Mouse (Mus musculus): ENCODE data around the gene Txnip. TPM values are rescaled to one million over a fixed set of nuclear protein-coding genes. Genes with fewer than 3 reads are reported as not detected.

The Txnip gene
- polyA plus RNA-seq, 1 experiment from 2014 or later: 41.1 TPM

- Histone ChIP-seq H3K4me2 (peak within 1 kb of the TSS; percentile 79), H3K4me3 (ENCODE audit: low read depth, low read length) (peak within 1 kb of the TSS; percentile 36), H3K4me1 (replicated peaks; ENCODE audit: control insufficient read depth, insufficient read depth, low read length) (peaks cover 40% of the 10 kb centered on the region), H3K9ac (ENCODE audit: low read depth, low read length) (peak within 1 kb of the TSS; percentile 50), H3K27ac (ENCODE audit: low read depth, low read length) (peak within 1 kb of the TSS; percentile 81), H3K9me3 (ENCODE audit: control insufficient read depth, low read length) (no peaks in the 10 kb centered on the region), H3K36me3 (ENCODE audit: control insufficient read depth, insufficient read depth, low read length) (no peaks in the 10 kb centered on the region), H3K27me3 (replicated peaks; ENCODE audit: control insufficient read depth, insufficient read depth, low read length) (no peaks in the 10 kb centered on the region)
- DNase-seq (ENCODE audit: low spot score): peak; percentile 82
- 19% methylated on average over 17 of the region's 17 CpGs for WGBS
- peak; percentile 84 for ATAC-seq (replicated peaks; ENCODE audit: low FRiP score)
Measured at GRCm38 (mm10) chr3:96576690-96577541, 19.2 kb downstream of the Txnip start, which contains the start of gene Gm16253. TSS of gene Gm16253 (plus strand) at chr3:96576984.

- DNase-seq (ENCODE audit: low spot score) (no peak), ATAC-seq (replicated peaks; ENCODE audit: low FRiP score) (no peak)
- peak overlapping the region; percentile 81 for H3K27ac ChIP-seq (ENCODE audit: low read depth, low read length)
- no peaks in the 10 kb centered on the region for H3K36me3 ChIP-seq (ENCODE audit: control insufficient read depth, insufficient read depth, low read length)
- H3K9me3 ChIP-seq (ENCODE audit: control insufficient read depth, low read length): no peaks in the 10 kb centered on the region
- WGBS: 72% methylated on average over 4 of the region's 4 CpGs
- no peaks in the 10 kb centered on the region for H3K27me3 ChIP-seq (replicated peaks; ENCODE audit: control insufficient read depth, insufficient read depth, low read length)
- no peak overlapping the region for H3K4me2 ChIP-seq
- H3K4me3 ChIP-seq (ENCODE audit: low read depth, low read length): no peak overlapping the region
- peaks cover 40% of the 10 kb centered on the region for H3K4me1 ChIP-seq (replicated peaks; ENCODE audit: control insufficient read depth, insufficient read depth, low read length)
- H3K9ac ChIP-seq (ENCODE audit: low read depth, low read length): no peak overlapping the region
Measured at GRCm38 (mm10) chr3:96577566-96577965, 19.8 kb downstream of the Txnip start.

GRCm38 (mm10) chr3:96578561-96579238, 20.9 kb downstream of the Txnip start:
- Histone ChIP-seq H3K36me3 (ENCODE audit: control insufficient read depth, insufficient read depth, low read length) (no peaks in the 10 kb centered on the region), H3K4me3 (ENCODE audit: low read depth, low read length) (no peak overlapping the region), H3K4me2 (no peak overlapping the region), H3K9ac (ENCODE audit: low read depth, low read length) (no peak overlapping the region), H3K4me1 (replicated peaks; ENCODE audit: control insufficient read depth, insufficient read depth, low read length) (peaks cover 39% of the 10 kb centered on the region), H3K9me3 (ENCODE audit: control insufficient read depth, low read length) (no peaks in the 10 kb centered on the region), H3K27ac (ENCODE audit: low read depth, low read length) (no peak overlapping the region), H3K27me3 (replicated peaks; ENCODE audit: control insufficient read depth, insufficient read depth, low read length) (no peaks in the 10 kb centered on the region)
- DNase-seq (ENCODE audit: low spot score) (no peak), ATAC-seq (replicated peaks; ENCODE audit: low FRiP score) (no peak)
- WGBS: 80% methylated on average over 12 of the region's 12 CpGs

- H3K4me1 ChIP-seq (replicated peaks; ENCODE audit: control insufficient read depth, insufficient read depth, low read length): peaks cover 33% of the 10 kb centered on the region
- H3K4me3 ChIP-seq (ENCODE audit: low read depth, low read length): no peak overlapping the region
- DNase-seq (ENCODE audit: low spot score) (no peak), ATAC-seq (replicated peaks; ENCODE audit: low FRiP score) (no peak)
- H3K36me3 ChIP-seq (ENCODE audit: control insufficient read depth, insufficient read depth, low read length): no peaks in the 10 kb centered on the region
- H3K9me3 ChIP-seq (ENCODE audit: control insufficient read depth, low read length): no peaks in the 10 kb centered on the region
- H3K27me3 ChIP-seq (replicated peaks; ENCODE audit: control insufficient read depth, insufficient read depth, low read length): no peaks in the 10 kb centered on the region
- H3K9ac ChIP-seq (ENCODE audit: low read depth, low read length): 0 out of 2 replicates have a peak overlapping the region, but pooled peaks have one; percentile 30
- WGBS: 71% methylated on average over 4 of the region's 4 CpGs
- H3K4me2 ChIP-seq: peak overlapping the region; percentile 77
- no peak overlapping the region for H3K27ac ChIP-seq (ENCODE audit: low read depth, low read length)
Measured at GRCm38 (mm10) chr3:96579239-96579750, 21.5 kb downstream of the Txnip start.

GRCm38 (mm10) chr3:96579885-96580454, 22.2 kb downstream of the Txnip start:
- ATAC-seq (replicated peaks; ENCODE audit: low FRiP score): peak; percentile 63
- H3K9ac ChIP-seq (ENCODE audit: low read depth, low read length): peak overlapping the region; percentile 52

GRCm38 (mm10) chr3:96581141-96581540, 23.4 kb downstream of the Txnip start:
- DNase-seq (ENCODE audit: low spot score) (no peak), ATAC-seq (replicated peaks; ENCODE audit: low FRiP score) (no peak)
- H3K9me3 ChIP-seq (ENCODE audit: control insufficient read depth, low read length): no peaks in the 10 kb centered on the region
- H3K4me1 ChIP-seq (replicated peaks; ENCODE audit: control insufficient read depth, insufficient read depth, low read length): peaks cover 28% of the 10 kb centered on the region
- 50% methylated on average over 6 of the region's 6 CpGs for WGBS
- no peaks in the 10 kb centered on the region for H3K36me3 ChIP-seq (ENCODE audit: control insufficient read depth, insufficient read depth, low read length)
- no peak overlapping the region; the same call in 1 of the 2 replicates for H3K4me2 ChIP-seq
- H3K27me3 ChIP-seq (replicated peaks; ENCODE audit: control insufficient read depth, insufficient read depth, low read length): no peaks in the 10 kb centered on the region
- no peak overlapping the region for H3K9ac ChIP-seq (ENCODE audit: low read depth, low read length)
- no peak overlapping the region for H3K4me3 ChIP-seq (ENCODE audit: low read depth, low read length)
- no peak overlapping the region for H3K27ac ChIP-seq (ENCODE audit: low read depth, low read length)

More at GRCm38 (mm10) chr3:96579885-96580454, 22.2 kb downstream of the Txnip start:
- peak overlapping the region; percentile 77 for H3K4me2 ChIP-seq
- no peak overlapping the region; the same call in 1 of the 2 replicates for H3K27ac ChIP-seq (ENCODE audit: low read depth, low read length)
- WGBS: 7% methylated on average over 16 of the region's 16 CpGs
- peaks cover 31% of the 10 kb centered on the region for H3K4me1 ChIP-seq (replicated peaks; ENCODE audit: control insufficient read depth, insufficient read depth, low read length)
- no peaks in the 10 kb centered on the region for H3K9me3 ChIP-seq (ENCODE audit: control insufficient read depth, low read length)
- DNase-seq (ENCODE audit: low spot score): peak; percentile 87
- no peaks in the 10 kb centered on the region for H3K27me3 ChIP-seq (replicated peaks; ENCODE audit: control insufficient read depth, insufficient read depth, low read length)
- H3K36me3 ChIP-seq (ENCODE audit: control insufficient read depth, insufficient read depth, low read length): no peaks in the 10 kb centered on the region
- H3K4me3 ChIP-seq (ENCODE audit: low read depth, low read length): peak overlapping the region; percentile 40

GRCm38 (mm10) chr3:96581771-96582515, 24.2 kb downstream of the Txnip start:
- Histone ChIP-seq H3K4me2 (no peak overlapping the region), H3K27me3 (replicated peaks; ENCODE audit: control insufficient read depth, insufficient read depth, low read length) (no peaks in the 10 kb centered on the region), H3K9me3 (ENCODE audit: control insufficient read depth, low read length) (no peaks in the 10 kb centered on the region), H3K36me3 (ENCODE audit: control insufficient read depth, insufficient read depth, low read length) (no peaks in the 10 kb centered on the region), H3K27ac (ENCODE audit: low read depth, low read length) (no peak overlapping the region), H3K4me1 (replicated peaks; ENCODE audit: control insufficient read depth, insufficient read depth, low read length) (peaks cover 20% of the 10 kb centered on the region), H3K9ac (ENCODE audit: low read depth, low read length) (no peak overlapping the region), H3K4me3 (ENCODE audit: low read depth, low read length) (no peak overlapping the region)
- DNase-seq (ENCODE audit: low spot score) (no peak), ATAC-seq (replicated peaks; ENCODE audit: low FRiP score) (no peak)
- WGBS: 83% methylated on average over 16 of the region's 16 CpGs

GRCm38 (mm10) chr3:96583386-96583785, 25.6 kb downstream of the Txnip start:
- ATAC-seq (replicated peaks; ENCODE audit: low FRiP score) (no peak), DNase-seq (ENCODE audit: low spot score) (no peak)
- H3K9ac ChIP-seq (ENCODE audit: low read depth, low read length): no peak overlapping the region
- H3K27me3 ChIP-seq (replicated peaks; ENCODE audit: control insufficient read depth, insufficient read depth, low read length): no peaks in the 10 kb centered on the region
- peaks cover 15% of the 10 kb centered on the region for H3K4me1 ChIP-seq (replicated peaks; ENCODE audit: control insufficient read depth, insufficient read depth, low read length)
- H3K9me3 ChIP-seq (ENCODE audit: control insufficient read depth, low read length): no peaks in the 10 kb centered on the region
- no peak overlapping the region for H3K4me3 ChIP-seq (ENCODE audit: low read depth, low read length)
- WGBS: 91% methylated on average over 5 of the region's 5 CpGs
- no peak overlapping the region for H3K27ac ChIP-seq (ENCODE audit: low read depth, low read length)
- H3K4me2 ChIP-seq: no peak overlapping the region
- no peaks in the 10 kb centered on the region for H3K36me3 ChIP-seq (ENCODE audit: control insufficient read depth, insufficient read depth, low read length)
